Comparison of ENCODE assay signal across 15 mouse cellular contexts in genomic region chr9:121357582-121358275, GRCm38 (mm10).
A peak's percentile ranks its signal among the peaks of the same experiment; 100 is the strongest.
DNase-seq lines count a peak whose midpoint lies in the region; ATAC-seq lines count a peak whose summit lies in the region.
"Had no signal": no experiment of that assay in that cellular context is flagged by ENCODE, and none has a peak within 500 bp of the region (broad histone marks: within the 10 kb centered on the region; RNA-seq: fewer than 3 reads in every experiment).

No protein-coding gene starts in this region.

- H3K9ac ChIP-seq in forebrain, embryonic 13.5 days = peak overlapping the region; percentile 26; the same call in 1 of the 2 replicates
- no peak overlapping the region for H3K9ac ChIP-seq in forebrain, embryonic 14.5 days (ENCODE audit: low read length)
- H3K9ac ChIP-seq in kidney, embryonic 14.5 days (ENCODE audit: low read depth, low read length) = no peak overlapping the region
- H3K9ac ChIP-seq in neural tube, embryonic 13.5 days = no peak overlapping the region
- no peak overlapping the region for H3K9ac ChIP-seq in neural tube, embryonic 15.5 days (replicated peaks)
- H3K9ac ChIP-seq: hindbrain, embryonic 14.5 days; limb, embryonic 12.5 days had no signal

- WGBS in forebrain, embryonic 13.5 days = 91% methylated on average over 16 of the region's 16 CpGs
- 90% methylated on average over 16 of the region's 16 CpGs for WGBS in forebrain, embryonic 14.5 days
- 89% methylated on average over 16 of the region's 16 CpGs for WGBS in kidney, embryonic 14.5 days
- 88% methylated on average over 16 of the region's 16 CpGs for WGBS in neural tube, embryonic 13.5 days
- 89% methylated on average over 16 of the region's 16 CpGs for WGBS in neural tube, embryonic 15.5 days

- no peak overlapping the region for H3K4me3 ChIP-seq in forebrain, embryonic 13.5 days
- H3K4me3 ChIP-seq in forebrain, embryonic 14.5 days (ENCODE audit: low read depth, low read length) = no peak overlapping the region
- no peak overlapping the region for H3K4me3 ChIP-seq in kidney, embryonic 14.5 days (ENCODE audit: low read length)
- no peak overlapping the region for H3K4me3 ChIP-seq in neural tube, embryonic 13.5 days
- no peak overlapping the region for H3K4me3 ChIP-seq in neural tube, embryonic 15.5 days (replicated peaks)
- H3K4me3 ChIP-seq: limb, embryonic 12.5 days; midbrain, embryonic 10.5 days had no signal

- H3K4me2 ChIP-seq in forebrain, embryonic 13.5 days = no peak overlapping the region
- no peak overlapping the region for H3K4me2 ChIP-seq in forebrain, embryonic 14.5 days (ENCODE audit: low read length)
- H3K4me2 ChIP-seq in kidney, embryonic 14.5 days (replicated peaks; ENCODE audit: low read depth, low read length) = no peak overlapping the region
- H3K4me2 ChIP-seq in neural tube, embryonic 13.5 days = no peak overlapping the region
- H3K4me2 ChIP-seq in neural tube, embryonic 15.5 days = no peak overlapping the region
- H3K4me2 ChIP-seq: hindbrain, embryonic 14.5 days; limb, embryonic 12.5 days had no signal

- peak overlapping the region; percentile 36; the same call in 1 of the 2 replicates for H3K27ac ChIP-seq in forebrain, embryonic 13.5 days
- H3K27ac ChIP-seq in forebrain, embryonic 14.5 days (ENCODE audit: low read depth, low read length) = no peak overlapping the region
- H3K27ac ChIP-seq in kidney, embryonic 14.5 days (ENCODE audit: low read depth, low read length) = no peak overlapping the region
- H3K27ac ChIP-seq in neural tube, embryonic 13.5 days (replicated peaks) = peak overlapping the region; percentile 56; the same call in 1 of the 2 replicates
- H3K27ac ChIP-seq in neural tube, embryonic 15.5 days (replicated peaks) = no peak overlapping the region; the same call in 1 of the 2 replicates
- H3K27ac ChIP-seq: hindbrain, embryonic 14.5 days; kidney, postnatal 0 days; limb, embryonic 12.5 days had no signal

- peaks cover 60% of the 10 kb centered on the region for H3K4me1 ChIP-seq in forebrain, embryonic 13.5 days
- peaks cover 36% of the 10 kb centered on the region for H3K4me1 ChIP-seq in forebrain, embryonic 14.5 days (ENCODE audit: control insufficient read depth, insufficient read depth, low read length)
- H3K4me1 ChIP-seq in kidney, embryonic 14.5 days (ENCODE audit: control insufficient read depth, insufficient read depth, low read length) = peaks cover 31% of the 10 kb centered on the region
- peaks cover 58% of the 10 kb centered on the region for H3K4me1 ChIP-seq in neural tube, embryonic 13.5 days (replicated peaks)
- peaks cover 63% of the 10 kb centered on the region for H3K4me1 ChIP-seq in neural tube, embryonic 15.5 days

- H3K36me3 ChIP-seq in forebrain, embryonic 13.5 days (ENCODE audit: poor library complexity, severe bottlenecking) = peaks cover 4% of the 10 kb centered on the region; the same call in 1 of the 2 replicates
- H3K36me3 ChIP-seq in forebrain, embryonic 14.5 days (ENCODE audit: control insufficient read depth, insufficient read depth, low read length) = no peaks in the 10 kb centered on the region
- no peaks in the 10 kb centered on the region for H3K36me3 ChIP-seq in kidney, embryonic 14.5 days (ENCODE audit: control insufficient read depth, insufficient read depth, low read length)
- H3K36me3 ChIP-seq in neural tube, embryonic 13.5 days = no peaks in the 10 kb centered on the region
- no peaks in the 10 kb centered on the region for H3K36me3 ChIP-seq in neural tube, embryonic 15.5 days
- H3K36me3 ChIP-seq: limb, embryonic 12.5 days had no signal

- H3K27me3 ChIP-seq in forebrain, embryonic 13.5 days = no peaks in the 10 kb centered on the region
- no peaks in the 10 kb centered on the region for H3K27me3 ChIP-seq in forebrain, embryonic 14.5 days (replicated peaks; ENCODE audit: control insufficient read depth, insufficient read depth, low read length)
- H3K27me3 ChIP-seq in kidney, embryonic 14.5 days (ENCODE audit: control insufficient read depth, insufficient read depth, low read length) = no peaks in the 10 kb centered on the region
- no peaks in the 10 kb centered on the region for H3K27me3 ChIP-seq in neural tube, embryonic 13.5 days
- H3K27me3 ChIP-seq in neural tube, embryonic 15.5 days (replicated peaks) = no peaks in the 10 kb centered on the region
- H3K27me3 ChIP-seq: limb, embryonic 12.5 days had no signal

- DNase-seq in forebrain, embryonic 14.5 days (ENCODE audit: low spot score) = no peak
- peak; percentile 40 for DNase-seq in kidney, adult 18-20 months
- DNase-seq in Muller cell, postnatal 12 days (ENCODE audit: inconsistent ontology term) = no peak
- DNase-seq: adrenal gland, adult 2 months; cerebellum, postnatal 10 days; liver, postnatal 0 days had no signal

- no peaks in the 10 kb centered on the region for H3K9me3 ChIP-seq in forebrain, embryonic 13.5 days (replicated peaks)
- no peaks in the 10 kb centered on the region for H3K9me3 ChIP-seq in forebrain, embryonic 14.5 days (replicated peaks; ENCODE audit: control insufficient read depth, low read length)
- no peaks in the 10 kb centered on the region for H3K9me3 ChIP-seq in kidney, embryonic 14.5 days (ENCODE audit: control insufficient read depth, low read length)
- no peaks in the 10 kb centered on the region for H3K9me3 ChIP-seq in neural tube, embryonic 13.5 days
- H3K9me3 ChIP-seq in neural tube, embryonic 15.5 days (replicated peaks) = no peaks in the 10 kb centered on the region
- H3K9me3 ChIP-seq: limb, embryonic 12.5 days; midbrain, embryonic 10.5 days had no signal

- no peak for ATAC-seq in forebrain, embryonic 13.5 days
- no peak for ATAC-seq in forebrain, embryonic 14.5 days
- ATAC-seq in kidney, embryonic 14.5 days (ENCODE audit: low FRiP score, low TSS enrichment) = no peak
- no peak for ATAC-seq in neural tube, embryonic 13.5 days (ENCODE audit: low read depth)
- no peak for ATAC-seq in neural tube, embryonic 15.5 days (ENCODE audit: low FRiP score)
- no peak for ATAC-seq in megakaryocyte progenitor cell, adult 5-6 weeks (replicated peaks; ENCODE audit: poor library complexity)
- ATAC-seq: liver, postnatal 0 days had no signal

Comparison
In these comparisons a context has a peak if more than half of its experiments do, and no peak if none do; other contexts are left out.
1. H3K27ac ChIP-seq: peak in forebrain, embryonic 13.5 days (single experiment) and neural tube, embryonic 13.5 days (single experiment); none in forebrain, embryonic 14.5 days (single experiment), kidney, embryonic 14.5 days (single experiment) and neural tube, embryonic 15.5 days (single experiment).